Mouse (Mus musculus) embryonic fibroblast, embryonic 13.5 days (primary cell): ENCODE measurements around the gene Spata2l.

Experiments
- CTCF ChIP-seq: IDR thresholded peaks from 2 replicates; pipeline ENCODE4 v1.5.1; 2011; ENCODE audit warnings: mild to moderate bottlenecking, control low read depth, low read length, moderate library complexity, borderline replicate concordance; ENCODE audit not compliant: insufficient read depth
- POLR2A ChIP-seq: IDR thresholded peaks from 2 replicates; pipeline ENCODE4 v1.6.1; 2011; ENCODE audit warnings: low read depth, mild to moderate bottlenecking, control low read depth, low read length, moderate library complexity

DNA sequence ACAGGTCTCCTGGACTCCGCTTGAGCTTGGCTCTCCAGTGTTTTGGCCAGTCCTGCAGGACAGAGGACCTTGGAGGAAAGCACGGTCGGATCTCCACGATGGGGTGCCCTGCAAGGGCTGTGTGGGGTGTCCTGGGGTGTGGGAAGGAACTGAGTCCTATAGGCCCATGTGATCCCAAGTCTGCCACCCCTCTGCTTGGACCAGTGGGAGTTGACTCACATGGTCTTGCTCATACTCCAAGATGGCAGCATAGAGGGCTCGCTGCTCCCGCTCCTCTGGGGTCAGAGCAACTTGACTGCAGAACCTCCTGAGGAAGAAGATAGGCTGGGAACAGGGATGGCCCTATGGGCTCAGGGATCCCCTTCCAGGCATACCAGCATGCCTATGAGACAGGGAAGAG is 11.7 kb upstream of the Spata2l start:
- TF ChIP-seq CTCF: no peak
- TF ChIP-seq POLR2A: no peak
